Comparison of ENCODE assay signal across 9 mouse cellular contexts in the genomic region with DNA sequence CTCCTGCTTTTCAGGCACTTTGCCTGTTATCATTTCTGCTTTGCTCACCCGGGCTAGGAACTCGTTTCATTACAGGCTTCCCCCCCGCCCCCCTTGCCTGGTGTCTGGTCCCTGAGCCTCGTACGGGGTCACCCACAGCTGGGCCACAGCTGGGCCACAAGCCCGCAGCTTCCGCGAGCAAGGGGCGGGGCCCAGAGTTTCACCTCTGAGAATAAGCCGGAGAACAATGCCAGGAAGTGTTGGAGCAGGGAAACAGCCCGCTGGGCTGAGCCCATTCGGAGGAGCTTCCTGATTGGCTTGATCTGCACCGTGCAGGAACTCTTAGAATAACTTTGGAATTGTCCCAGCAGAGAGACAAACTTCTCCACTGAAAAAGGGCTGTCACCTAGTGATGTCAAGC. TPM values are rescaled to one million over a fixed set of nuclear protein-coding genes. Genes with fewer than 3 reads are reported as not detected.
DNase-seq lines count a peak whose midpoint lies in the region; ATAC-seq and TF ChIP-seq lines count a peak whose summit lies in the region.
"Had no signal": no experiment of that assay in that cellular context is flagged by ENCODE, and none has a peak within 500 bp of the region (broad histone marks: within the 10 kb centered on the region; RNA-seq: fewer than 3 reads in every experiment).

No protein-coding gene starts in this region.

- no peak for TF ChIP-seq CTCF in cortical plate, adult 2 months (IDR thresholded peaks at IDR 0.05; ENCODE audit: extremely low read depth, insufficient read depth, low read length)

- peaks cover 2% of the 10 kb centered on the region for H3K4me1 ChIP-seq in cortical plate, adult 2 months (ENCODE audit: control insufficient read depth, insufficient read depth, low read length)
- peaks cover 11% of the 10 kb centered on the region for H3K4me1 ChIP-seq in intestine, embryonic 16.5 days (ENCODE audit: control insufficient read depth, insufficient read depth, low read length)
- no peaks in the 10 kb centered on the region for H3K4me1 ChIP-seq in liver, embryonic 16.5 days (ENCODE audit: control insufficient read depth, low read depth, low read length)
- no peaks in the 10 kb centered on the region for H3K4me1 ChIP-seq in neural tube, embryonic 14.5 days (ENCODE audit: control insufficient read depth, insufficient read depth, low read length)

- DNase-seq in CD8-positive naive resting alpha-beta T cell, adult 2 months (ENCODE audit: low read depth in 2 of 2, low spot score in 2 of 2), result peak; percentile 18 to 21
- peak; percentile 100 for DNase-seq in heart, adult 11 months
- peak; percentile 57 for DNase-seq in yolk sac, embryonic 10.5 days (ENCODE audit: low spot score)
- DNase-seq in adipocyte (ENCODE audit: low spot score), result no peak

- H3K27ac ChIP-seq in cortical plate, adult 2 months (ENCODE audit: insufficient read depth, low read length), result peak overlapping the region; percentile 37; the same call in 1 of the 2 replicates
- peak overlapping the region; percentile 51; the same call in 1 of the 2 replicates for H3K27ac ChIP-seq in intestine, embryonic 16.5 days (ENCODE audit: low read length)
- H3K27ac ChIP-seq in liver, embryonic 16.5 days (ENCODE audit: low read length), result no peak overlapping the region
- H3K27ac ChIP-seq in neural tube, embryonic 14.5 days (ENCODE audit: low read depth, low read length), result no peak overlapping the region

- no peaks in the 10 kb centered on the region for H3K27me3 ChIP-seq in intestine, embryonic 16.5 days (replicated peaks; ENCODE audit: control insufficient read depth, insufficient read depth, low read length)
- peaks cover 2% of the 10 kb centered on the region; the same call in 1 of the 2 replicates for H3K27me3 ChIP-seq in liver, embryonic 16.5 days (ENCODE audit: control insufficient read depth, insufficient read depth, low read depth, low read length)
- no peaks in the 10 kb centered on the region for H3K27me3 ChIP-seq in neural tube, embryonic 14.5 days (ENCODE audit: control insufficient read depth, insufficient read depth, low read length)
- H3K27me3 ChIP-seq: Patski had no signal

- 0 out of 2 replicates have a peak overlapping the region, but pooled peaks have one; percentile 21 for H3K9ac ChIP-seq in intestine, embryonic 16.5 days (ENCODE audit: low read depth, low read length)
- no peak overlapping the region for H3K9ac ChIP-seq in liver, embryonic 16.5 days (ENCODE audit: low read depth, low read length)
- H3K9ac ChIP-seq in neural tube, embryonic 14.5 days (replicated peaks; ENCODE audit: low read depth, low read length), result 0 out of 2 replicates have a peak overlapping the region, but pooled peaks have one; percentile 9

- no peaks in the 10 kb centered on the region for H3K9me3 ChIP-seq in intestine, embryonic 16.5 days (ENCODE audit: control insufficient read depth, low read length)
- H3K9me3 ChIP-seq in liver, embryonic 16.5 days (replicated peaks; ENCODE audit: control insufficient read depth, low read length), result no peaks in the 10 kb centered on the region
- no peaks in the 10 kb centered on the region for H3K9me3 ChIP-seq in neural tube, embryonic 14.5 days (ENCODE audit: control insufficient read depth, low read length)

- 5% methylated on average over 13 of the region's 13 CpGs for WGBS in intestine, embryonic 16.5 days
- 5% methylated on average over 13 of the region's 13 CpGs for WGBS in liver, embryonic 16.5 days (ENCODE audit: insufficient replicate concordance)
- 3% methylated on average over 13 of the region's 13 CpGs for WGBS in neural tube, embryonic 14.5 days

- H3K4me3 ChIP-seq in cortical plate, adult 2 months (ENCODE audit: insufficient read depth, low read length), result no peak overlapping the region
- H3K4me3 ChIP-seq in intestine, embryonic 16.5 days (ENCODE audit: low read length), result peak overlapping the region; percentile 35
- 0 out of 2 replicates have a peak overlapping the region, but pooled peaks have one; percentile 6 for H3K4me3 ChIP-seq in liver, embryonic 16.5 days (ENCODE audit: low read depth, low read length)
- H3K4me3 ChIP-seq in neural tube, embryonic 14.5 days (ENCODE audit: low read depth, low read length), result 0 out of 2 replicates have a peak overlapping the region, but pooled peaks have one; percentile 9

- H3K36me3 ChIP-seq in intestine, embryonic 16.5 days (ENCODE audit: control insufficient read depth, insufficient read depth, low read length), result no peaks in the 10 kb centered on the region
- H3K36me3 ChIP-seq in liver, embryonic 16.5 days (ENCODE audit: control insufficient read depth, insufficient read depth), result no peaks in the 10 kb centered on the region
- no peaks in the 10 kb centered on the region for H3K36me3 ChIP-seq in neural tube, embryonic 14.5 days (ENCODE audit: control insufficient read depth, insufficient read depth, low read length)

- ATAC-seq in intestine, embryonic 16.5 days, result peak; percentile 84
- ATAC-seq in liver, embryonic 16.5 days (ENCODE audit: low read depth), result peak; percentile 74
- ATAC-seq in neural tube, embryonic 14.5 days (ENCODE audit: low read depth), result peak; percentile 54
- ATAC-seq: Patski had no signal

- H3K4me2 ChIP-seq in intestine, embryonic 16.5 days (ENCODE audit: low read depth, low read length), result peak overlapping the region; percentile 47
- H3K4me2 ChIP-seq in liver, embryonic 16.5 days (ENCODE audit: low read depth, low read length), result peak overlapping the region; percentile 24; the same call in 1 of the 2 replicates
- peak overlapping the region; percentile 30; the same call in 1 of the 2 replicates for H3K4me2 ChIP-seq in neural tube, embryonic 14.5 days (ENCODE audit: low read depth, low read length)

- TF ChIP-seq POLR2A in cortical plate, adult 2 months (IDR thresholded peaks at IDR 0.05; ENCODE audit: extremely low read depth, insufficient read depth, low read length), result no peak

RNA-seq across cellular contexts. Expression of a gene that starts 42.1 kb away (rescaled TPM):
- polyA plus RNA-seq in cortical plate, adult 2 months (2012; rRNA removed), result 20.8 and 23.0 TPM in 2 replicates
- 18.6 and 20.3 TPM in 2 replicates for polyA plus RNA-seq in intestine, embryonic 16.5 days (2015; fragmentation: Nextera tagmentation; extraction: Ambion mirVana)
- polyA plus RNA-seq in liver, embryonic 16.5 days (2015; fragmentation: Nextera tagmentation; extraction: Ambion mirVana), result 2.0 TPM in 2 replicates
- polyA plus RNA-seq in neural tube, embryonic 14.5 days (2014; fragmentation: Nextera tagmentation; extraction: Ambion mirVana), result 8.6 and 12.0 TPM in 2 replicates

Comparison
In these comparisons a context has a peak if more than half of its experiments do, and no peak if none do; other contexts are left out.
1. H3K27ac ChIP-seq: peak in cortical plate, adult 2 months (single experiment) and intestine, embryonic 16.5 days (single experiment); none in liver, embryonic 16.5 days (single experiment) and neural tube, embryonic 14.5 days (single experiment).
2. Peak in every context shown above with its lines, with median percentiles within 50 percentile points of each other: ATAC-seq and H3K4me2 ChIP-seq.